Mouse (Mus musculus): ENCODE measurements around the gene Trim47. TPM values are rescaled to one million over a fixed set of nuclear protein-coding genes. Genes with fewer than 3 reads are reported as not detected.
"Not testable (repeated sequence)": the region's sequence is repeated elsewhere in the genome, so short reads cannot be mapped to it uniquely, and the experiment has no call there.

The Trim47 gene
- total RNA-seq, 2 experiments from 2014 or later: 47.1 to 50.9 TPM

- DNase-seq: no peak
Observed at GRCm38 (mm10) chr11:116134171-116134570, 7.2 kb upstream of the Trim47 start.

DNA sequence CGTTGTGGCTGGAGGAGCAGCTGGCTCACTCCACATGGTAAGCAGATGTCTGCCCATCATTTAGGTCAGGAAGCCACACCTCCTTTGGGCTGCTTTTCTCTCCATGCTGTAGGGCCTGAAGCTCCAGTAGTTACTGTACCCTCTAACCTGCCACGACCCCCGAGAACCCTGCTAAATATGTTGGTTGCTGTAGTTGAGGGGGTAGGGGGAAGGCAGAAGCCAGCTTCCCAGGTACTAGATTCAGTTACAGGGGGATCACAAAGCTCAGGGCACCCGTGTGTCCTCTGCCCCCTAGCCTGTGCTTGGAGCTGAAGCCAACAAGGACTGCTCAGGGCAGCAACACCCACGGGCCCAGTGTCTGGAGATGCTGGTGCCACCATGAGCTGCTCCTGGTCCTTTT lies 6.5 kb upstream of the Trim47 start:
- no peak for DNase-seq

DNA sequence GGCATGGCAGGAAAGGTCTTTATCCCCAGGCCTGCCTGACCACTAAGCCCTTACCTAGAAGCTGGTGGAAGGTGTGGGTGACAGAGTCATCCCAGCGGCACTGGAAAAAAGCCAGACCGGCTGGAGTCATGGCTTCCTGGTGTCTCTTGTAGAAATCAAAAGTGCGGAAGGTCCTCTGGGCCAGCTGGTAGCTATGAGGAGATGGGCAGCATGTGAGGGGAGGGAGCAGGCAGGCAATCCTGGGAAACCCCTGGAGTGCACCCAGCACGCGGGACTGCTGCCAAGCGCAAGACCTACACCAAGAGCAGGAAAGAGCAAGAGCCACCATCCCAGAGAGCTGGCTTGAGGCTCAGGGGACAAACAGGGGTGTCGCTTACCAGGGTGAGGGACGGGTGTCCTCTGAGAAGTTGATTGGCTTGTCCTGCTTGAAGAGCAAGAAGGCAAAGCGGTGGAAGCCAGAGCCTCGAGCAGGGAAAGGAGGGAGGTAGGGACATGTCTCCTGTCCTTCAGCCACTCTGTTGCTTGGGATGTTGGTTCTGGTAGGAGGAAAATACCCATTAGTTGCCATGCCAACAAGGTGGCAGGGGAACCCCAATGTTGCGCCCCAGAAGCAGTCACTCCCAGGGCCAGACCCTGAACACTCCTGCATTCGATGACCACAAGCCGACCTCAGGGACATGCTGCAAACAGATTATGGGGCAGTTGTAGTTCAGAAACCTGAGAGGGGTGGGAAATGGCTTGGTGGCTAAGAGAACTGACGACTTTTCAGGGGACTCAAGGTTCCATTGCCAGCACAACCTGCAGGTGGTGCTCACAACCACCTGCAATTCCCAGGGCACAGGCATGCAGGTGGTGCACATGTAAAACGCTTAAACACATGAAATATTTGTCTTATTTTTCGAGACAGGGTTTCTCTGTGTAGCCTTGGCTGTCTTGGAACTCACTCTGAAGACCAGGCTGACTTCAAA lies 5.6 kb upstream of the Trim47 start:
- DNase-seq: peak; percentile 48

DNA sequence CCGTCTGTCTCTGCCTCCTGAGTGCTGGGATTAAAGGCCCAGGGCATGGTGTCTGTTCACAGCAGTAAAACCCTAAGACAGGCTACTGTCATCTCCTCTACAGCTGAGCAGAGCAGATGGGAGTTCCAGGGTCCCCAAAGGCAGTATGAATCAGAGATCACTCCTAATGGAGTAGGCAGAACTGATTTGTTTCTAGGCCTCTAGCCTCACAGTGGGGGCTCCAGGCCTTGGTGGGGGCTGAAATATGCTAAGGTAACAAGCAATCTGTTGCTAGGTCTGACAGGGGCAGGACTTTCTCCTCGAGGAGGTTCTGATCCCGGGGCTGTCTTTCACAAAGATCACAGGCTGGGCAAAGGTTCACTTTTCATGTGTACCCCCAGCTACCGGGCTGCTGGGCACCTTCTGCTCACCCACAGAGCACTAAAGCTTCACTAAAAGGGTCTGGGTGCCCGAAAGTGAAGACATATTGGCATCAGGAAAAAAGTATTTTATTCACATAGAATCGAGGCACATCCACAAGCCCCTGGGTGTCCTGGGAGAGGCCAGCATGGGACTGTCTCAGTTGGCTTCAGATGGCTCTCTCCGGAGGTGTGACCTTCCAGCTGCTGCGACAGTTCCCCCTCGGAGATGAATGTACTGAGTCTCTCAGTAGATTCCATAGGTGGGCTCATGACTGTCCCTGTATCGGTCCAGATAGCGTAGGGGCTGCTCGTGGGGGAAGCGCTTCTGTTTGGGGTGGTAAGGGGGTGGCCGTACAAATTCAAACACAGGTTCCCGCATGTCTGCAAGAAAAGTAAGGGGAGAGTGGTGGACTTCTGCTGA lies 4.5 kb upstream of the Trim47 start:
- DNase-seq: no peak

DNA sequence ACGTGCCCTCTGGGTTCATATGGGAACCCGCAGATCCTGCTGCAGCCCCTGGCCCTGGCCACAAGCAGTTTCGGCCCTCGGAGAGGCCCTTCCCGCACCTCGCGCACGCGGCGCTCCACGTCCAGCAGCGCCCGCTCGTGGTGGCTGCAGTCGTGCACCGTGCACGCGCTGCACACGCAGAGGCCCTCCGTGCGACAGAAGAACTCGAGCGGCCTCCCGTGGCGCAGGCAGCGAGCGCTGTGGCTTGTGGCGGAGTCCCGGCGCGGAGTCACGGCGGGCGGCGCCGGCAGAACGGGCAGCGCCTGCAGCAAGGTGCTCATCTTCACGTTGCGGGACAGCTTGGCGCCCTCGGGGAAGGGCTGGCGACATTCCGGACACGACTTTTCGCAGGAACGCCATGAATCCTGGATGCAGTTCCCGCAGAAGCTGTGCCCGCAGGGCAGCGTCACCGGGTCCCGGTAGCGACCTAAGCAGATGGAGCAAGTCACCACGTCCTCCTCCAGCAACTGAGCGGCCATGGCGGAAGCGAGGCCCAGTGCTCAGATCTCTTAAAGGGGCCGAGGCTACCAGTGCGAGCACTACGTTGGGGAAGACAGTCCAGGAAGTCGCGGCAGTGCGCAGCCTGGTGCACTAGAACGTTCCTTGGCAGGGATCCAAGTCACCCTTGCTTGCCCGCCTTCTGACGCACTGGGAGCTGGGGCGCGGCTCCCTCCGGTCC lies 3.6 kb upstream of the Trim47 start, which contains the start of gene Trim65:
Trim65 (minus strand) TSS at position 641 of the 718 bp plus-strand sequence.
- DNase-seq: peak; percentile 94

DNA sequence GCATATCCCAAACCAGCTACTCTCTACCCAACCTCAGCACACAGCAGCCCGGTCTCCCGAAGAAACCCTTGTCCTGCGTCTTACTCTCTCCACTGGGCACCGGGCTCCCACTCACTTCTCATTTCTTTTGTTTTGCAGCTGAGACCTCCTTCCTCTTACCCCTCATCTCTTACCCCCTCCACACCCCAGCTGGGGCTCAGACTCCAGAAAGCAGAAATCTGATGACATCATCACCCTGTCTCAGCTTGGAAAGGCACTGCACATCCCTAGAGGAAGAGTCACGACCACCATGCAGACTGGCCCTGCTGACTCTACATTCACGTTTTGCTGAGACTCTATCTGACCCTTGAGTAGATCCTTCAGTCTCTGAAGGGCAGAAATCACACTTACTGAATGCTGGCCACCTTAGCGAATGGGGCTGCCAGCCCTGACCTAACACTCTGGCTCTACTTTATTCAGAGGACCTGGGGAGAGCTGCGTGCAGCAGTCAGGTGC lies 3.0 kb upstream of the Trim47 start:
- DNase-seq: no peak

- DNase-seq: no peak
Observed at GRCm38 (mm10) chr11:116129091-116129790, 2.2 kb upstream of the Trim47 start.

- DNase-seq: peak; percentile 36
Observed at GRCm38 (mm10) chr11:116127986-116128385, 976 bp upstream of the Trim47 start.

- DNase-seq: no peak
Observed at GRCm38 (mm10) chr11:116126261-116126660, 749 bp downstream of the Trim47 start.

GRCm38 (mm10) chr11:116121731-116122245 lies 5.2 kb downstream of the Trim47 start:
- not testable (repeated sequence) for DNase-seq

GRCm38 (mm10) chr11:116117819-116118218 lies 9.2 kb downstream of the Trim47 start:
- no peak for DNase-seq

DNA sequence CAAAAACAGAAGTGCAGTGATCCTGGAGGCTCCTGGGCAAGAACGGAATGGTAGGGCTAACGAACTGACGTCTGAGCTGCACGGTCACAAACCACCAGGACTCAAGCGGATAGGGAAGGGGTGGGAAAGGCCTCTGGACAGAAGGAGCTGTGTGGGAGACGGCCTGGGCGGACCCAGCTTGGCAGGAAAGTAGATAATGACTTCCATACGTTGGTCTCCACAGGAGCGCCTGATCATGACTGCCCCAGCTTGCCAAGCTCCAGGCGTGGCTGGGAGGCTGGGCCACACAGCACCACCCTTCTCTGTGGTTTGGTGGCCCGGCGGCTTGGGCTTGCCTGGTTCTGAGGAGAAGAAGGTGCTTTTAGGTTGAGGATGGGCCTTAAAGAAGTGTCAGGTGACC lies 9.8 kb downstream of the Trim47 start:
- no peak for DNase-seq

GRCm38 (mm10) chr11:116111611-116112203 lies 15.3 kb downstream of the Trim47 start:
- no peak for DNase-seq

DNA sequence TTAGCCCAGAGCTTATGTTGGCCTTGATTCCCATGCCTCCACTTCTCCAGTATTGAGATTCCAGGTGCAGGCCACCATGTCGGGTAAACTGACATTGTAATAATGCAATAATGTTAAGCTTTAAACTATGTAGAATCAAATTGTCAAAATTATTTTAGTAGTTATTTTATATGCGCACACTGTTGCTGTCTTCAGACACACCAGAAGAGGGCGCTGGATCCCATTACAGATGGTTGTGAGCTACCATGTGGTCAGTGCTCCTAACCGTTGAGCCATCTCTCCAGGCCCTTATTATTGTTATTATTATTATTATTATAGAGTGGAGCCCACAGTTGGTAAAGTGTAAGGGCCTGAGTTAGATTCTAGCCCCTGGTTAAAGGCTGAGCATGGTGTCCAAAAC lies 15.9 kb downstream of the Trim47 start:
- no peak for DNase-seq

- no peak for DNase-seq
Observed at GRCm38 (mm10) chr11:116110540-116110939, 16.5 kb downstream of the Trim47 start.

DNA sequence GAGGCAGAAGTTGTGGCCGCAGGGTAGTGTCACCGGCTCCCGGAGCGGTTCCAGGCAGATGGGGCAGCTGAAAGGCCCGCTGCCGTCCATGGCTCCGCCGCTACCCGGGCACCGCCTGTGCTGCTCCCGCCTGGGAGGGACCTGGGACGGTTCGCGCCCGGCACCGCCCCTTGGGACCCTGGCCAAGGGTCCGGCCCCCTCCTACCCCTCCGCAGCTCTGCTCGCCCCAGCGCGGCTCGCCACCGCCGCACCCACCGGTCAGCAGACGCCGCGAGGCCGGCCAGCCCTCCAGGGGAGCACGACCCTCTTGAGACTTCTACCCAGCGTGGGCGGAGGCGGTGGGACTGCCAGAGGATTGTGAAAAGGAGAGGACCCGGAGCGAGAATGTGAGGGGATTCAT lies 16.9 kb downstream of the Trim47 start:
- peak; percentile 93 for DNase-seq

GRCm38 (mm10) chr11:116109441-116110081 lies 17.4 kb downstream of the Trim47 start:
- peak; percentile 50 for DNase-seq

DNA sequence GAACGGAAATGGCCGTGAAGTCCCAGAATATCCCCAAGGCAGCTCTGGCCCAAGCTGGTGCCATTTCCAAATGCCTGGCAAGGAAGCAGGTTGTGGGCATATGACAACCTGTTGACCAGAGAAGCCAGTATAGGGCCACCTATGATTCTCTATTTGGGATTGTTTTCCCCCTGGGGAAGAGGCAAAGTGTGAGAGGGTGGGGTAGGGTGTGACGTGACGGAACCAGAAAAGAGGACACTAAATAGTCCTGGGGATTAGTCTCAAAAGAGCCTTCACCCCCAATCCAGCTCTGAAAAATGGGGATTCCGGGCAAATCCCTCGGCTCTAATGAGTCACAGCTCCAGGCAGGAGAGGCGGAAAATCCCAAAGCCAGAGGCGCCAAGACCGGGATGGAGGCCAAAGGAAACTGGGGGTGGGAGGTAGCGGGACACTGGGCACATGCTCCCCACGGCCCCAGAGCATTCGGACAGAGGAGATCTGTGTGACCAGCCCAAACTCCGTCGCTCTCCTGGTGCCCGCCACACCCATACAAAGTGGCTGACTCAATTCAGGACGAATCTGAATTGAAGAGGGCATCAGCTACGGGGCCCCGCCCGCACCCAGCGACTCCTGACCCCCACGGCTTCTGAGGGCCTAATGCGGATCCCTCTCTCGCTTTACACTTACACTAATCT lies 18.4 kb downstream of the Trim47 start:
- DNase-seq: peak; percentile 86

- DNase-seq: no peak
Observed at GRCm38 (mm10) chr11:116107777-116108285, 19.2 kb downstream of the Trim47 start.
